Mouse (Mus musculus): ENCODE measurements around the gene Thbs1. TPM values are rescaled to one million over a fixed set of nuclear protein-coding genes. Genes with fewer than 3 reads are reported as not detected.

Gene Thbs1
- polyA plus RNA-seq, 1 experiment from 2014 or later = 26.5 TPM

- peaks cover under 1 to 4% of the 10 kb centered on the region in 2 experiments; a peak in 2 of 4 replicates for H3K4me1 ChIP-seq (ENCODE audit: control insufficient read depth in 2 of 2, insufficient read depth in 2 of 2, low read length in 2 of 2)
- H3K9ac ChIP-seq (ENCODE audit: low read length) = no peak overlapping the region
- no peak overlapping the region for H3K4me3 ChIP-seq (ENCODE audit: control insufficient read depth in 1 of 2, insufficient read depth in 1 of 2, low read depth in 1 of 2, low read length in 2 of 2)
- WGBS = 85% methylated on average over 2 of the region's 2 CpGs
- no peaks in the 10 kb centered on the region for H3K36me3 ChIP-seq (ENCODE audit: control insufficient read depth, insufficient read depth, low read length)
- 0 out of 2 replicates have a peak, but pooled peaks cover 4% of the 10 kb centered on the region for H3K9me3 ChIP-seq (ENCODE audit: control insufficient read depth, low read length)
- no peak overlapping the region for H3K27ac ChIP-seq (replicated peaks in 1 of 2; ENCODE audit: control insufficient read depth in 1 of 2, insufficient read depth in 1 of 2, low read depth in 2 of 2, low read length in 2 of 2)
- H3K27me3 ChIP-seq (ENCODE audit: control insufficient read depth, insufficient read depth, low read length) = no peaks in the 10 kb centered on the region
- ATAC-seq (ENCODE audit: insufficient number of reproducible peaks, insufficient read depth, low FRiP score, low read depth) = no peak
- no peak overlapping the region for H3K4me2 ChIP-seq (ENCODE audit: low read length)
Observed at GRCm38 (mm10) chr2:118165691-118166090, 54.0 kb downstream of the Thbs1 start.

- Histone ChIP-seq H3K27me3 (ENCODE audit: control insufficient read depth, insufficient read depth, low read length) (no peaks in the 10 kb centered on the region), H3K4me3 (ENCODE audit: control insufficient read depth in 1 of 2, insufficient read depth in 1 of 2, low read depth in 1 of 2, low read length in 2 of 2) (no peak overlapping the region), H3K4me2 (ENCODE audit: low read length) (no peak overlapping the region), H3K36me3 (ENCODE audit: control insufficient read depth, insufficient read depth, low read length) (no peaks in the 10 kb centered on the region), H3K9me3 (ENCODE audit: control insufficient read depth, low read length) (0 out of 2 replicates have a peak, but pooled peaks cover 4% of the 10 kb centered on the region), H3K9ac (ENCODE audit: low read length) (no peak overlapping the region), H3K27ac (replicated peaks in 1 of 2; ENCODE audit: control insufficient read depth in 1 of 2, insufficient read depth in 1 of 2, low read depth in 2 of 2, low read length in 2 of 2) (no peak overlapping the region), H3K4me1 (ENCODE audit: control insufficient read depth in 2 of 2, insufficient read depth in 2 of 2, low read length in 2 of 2) (no peaks in the 10 kb centered on the region)
- no peak; the same call in 1 of the 2 replicates for ATAC-seq (ENCODE audit: insufficient number of reproducible peaks, insufficient read depth, low FRiP score, low read depth)
- WGBS = 54% methylated on average over 4 of the region's 4 CpGs
Observed at GRCm38 (mm10) chr2:118167731-118168130, 56.1 kb downstream of the Thbs1 start.

- Histone ChIP-seq H3K27ac (replicated peaks in 1 of 2; ENCODE audit: control insufficient read depth in 1 of 2, insufficient read depth in 1 of 2, low read depth in 2 of 2, low read length in 2 of 2) (no peak overlapping the region), H3K9me3 (ENCODE audit: control insufficient read depth, low read length) (0 out of 2 replicates have a peak, but pooled peaks cover 4% of the 10 kb centered on the region), H3K4me3 (ENCODE audit: control insufficient read depth in 1 of 2, insufficient read depth in 1 of 2, low read depth in 1 of 2, low read length in 2 of 2) (no peak overlapping the region), H3K4me1 (ENCODE audit: control insufficient read depth in 2 of 2, insufficient read depth in 2 of 2, low read length in 2 of 2) (no peaks in the 10 kb centered on the region), H3K9ac (ENCODE audit: low read length) (no peak overlapping the region), H3K36me3 (ENCODE audit: control insufficient read depth, insufficient read depth, low read length) (no peaks in the 10 kb centered on the region), H3K4me2 (ENCODE audit: low read length) (no peak overlapping the region), H3K27me3 (ENCODE audit: control insufficient read depth, insufficient read depth, low read length) (no peaks in the 10 kb centered on the region)
- no peak for ATAC-seq (ENCODE audit: insufficient number of reproducible peaks, insufficient read depth, low FRiP score, low read depth)
- WGBS = 73% methylated on average over 1 of the region's 1 CpGs
Observed at GRCm38 (mm10) chr2:118168225-118168624, 56.5 kb downstream of the Thbs1 start.

GRCm38 (mm10) chr2:118174558-118175383, 63.1 kb downstream of the Thbs1 start:
- 86% methylated on average over 10 of the region's 10 CpGs for WGBS
- no peak overlapping the region for H3K9ac ChIP-seq (ENCODE audit: low read length)
- no peak for ATAC-seq (ENCODE audit: insufficient number of reproducible peaks, insufficient read depth, low FRiP score, low read depth)

More at GRCm38 (mm10) chr2:118174558-118175383, 63.1 kb downstream of the Thbs1 start:
- Histone ChIP-seq H3K27ac (replicated peaks in 1 of 2; ENCODE audit: control insufficient read depth in 1 of 2, insufficient read depth in 1 of 2, low read depth in 2 of 2, low read length in 2 of 2) (no peak overlapping the region), H3K36me3 (ENCODE audit: control insufficient read depth, insufficient read depth, low read length) (no peaks in the 10 kb centered on the region), H3K9me3 (ENCODE audit: control insufficient read depth, low read length) (0 out of 2 replicates have a peak, but pooled peaks cover 4% of the 10 kb centered on the region), H3K4me3 (ENCODE audit: control insufficient read depth in 1 of 2, insufficient read depth in 1 of 2, low read depth in 1 of 2, low read length in 2 of 2) (no peak overlapping the region), H3K4me2 (ENCODE audit: low read length) (no peak overlapping the region), H3K4me1 (ENCODE audit: control insufficient read depth in 2 of 2, insufficient read depth in 2 of 2, low read length in 2 of 2) (peaks cover 2 to 3% of the 10 kb centered on the region in 2 experiments; a peak in 3 of 4 replicates), H3K27me3 (ENCODE audit: control insufficient read depth, insufficient read depth, low read length) (no peaks in the 10 kb centered on the region)

Other genes with a start within 250 kb of the Thbs1 start
- gene Fsip1, start 145.1 kb downstream of the Thbs1 start, polyA plus RNA-seq (2014; fragmentation: Nextera tagmentation; extraction: Ambion mirVana) = 0.12 and 0.42 TPM in 2 replicates